10 mouse cellular contexts compared by ENCODE assay signal in the genomic region with DNA sequence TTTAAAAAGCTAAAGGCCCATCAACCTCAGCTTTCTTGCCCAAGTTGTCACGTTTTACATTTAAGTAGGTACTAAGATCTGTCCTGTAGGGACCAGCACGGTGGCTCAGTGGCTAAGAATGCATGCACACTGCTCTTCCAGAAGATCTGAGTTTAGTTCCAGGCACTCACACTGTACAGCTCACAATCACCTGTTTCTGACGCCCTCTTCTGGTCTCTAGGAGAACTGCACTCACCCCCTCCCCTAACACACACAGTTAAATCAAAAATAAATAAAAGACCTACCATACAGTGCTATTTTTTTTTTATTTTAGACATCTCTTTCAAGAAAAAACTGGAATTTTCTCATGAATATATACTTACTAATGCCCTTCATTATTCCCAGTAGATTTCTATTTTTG. TPM values are rescaled to one million over a fixed set of nuclear protein-coding genes. Genes with fewer than 3 reads are reported as not detected.
DNase-seq lines count a peak whose midpoint lies in the region.
"Had no signal": no experiment of that assay in that cellular context is flagged by ENCODE, and none has a peak within 500 bp of the region (broad histone marks: within the 10 kb centered on the region; RNA-seq: fewer than 3 reads in every experiment).

No protein-coding gene starts in this region.

- 18% methylated on average over 3 of the region's 3 CpGs for WGBS in hindbrain, embryonic 10.5 days

- H3K9me3 ChIP-seq in hindbrain, embryonic 10.5 days = no peaks in the 10 kb centered on the region

- no peaks in the 10 kb centered on the region for H3K36me3 ChIP-seq in hindbrain, embryonic 10.5 days

- peak; percentile 19 for DNase-seq in heart, adult 11 months
- DNase-seq in heart, adult 9 months (ENCODE audit: low spot score in 2 of 2) = no peak
- DNase-seq in 416B (ENCODE audit: low read depth) (peak; percentile 59), NIH3T3 (ENCODE audit: low read depth) (peak; percentile 20)
- DNase-seq in lung, postnatal 36 days = peak; percentile 37
- no peak for DNase-seq in urinary bladder, adult 2 months (ENCODE audit: low spot score)
- DNase-seq in right cerebral cortex, postnatal 10 days (ENCODE audit: low spot score in 2 of 2) = no peak
- DNase-seq in hindbrain, embryonic 10.5 days (ENCODE audit: low spot score) = no peak
- DNase-seq: heart, postnatal 36 days; right cerebral cortex, postnatal 14 days had no signal

- H3K27me3 ChIP-seq in hindbrain, embryonic 10.5 days (ENCODE audit: insufficient read depth, poor library complexity, severe bottlenecking) = no peaks in the 10 kb centered on the region

- H3K4me3 ChIP-seq in hindbrain, embryonic 10.5 days = no peak overlapping the region

- no peaks in the 10 kb centered on the region for H3K4me1 ChIP-seq in hindbrain, embryonic 10.5 days (replicated peaks)

- H3K27ac ChIP-seq in hindbrain, embryonic 10.5 days = no peak overlapping the region

RNA-seq across cellular contexts. Expression of a gene that starts 29.5 kb away (rescaled TPM):
- polyA plus RNA-seq in urinary bladder, adult 2 months (2012; rRNA removed) = 0.65 and 0.96 TPM in 2 replicates
- polyA plus RNA-seq in hindbrain, embryonic 10.5 days (2016; fragmentation: Nextera tagmentation; extraction: Ambion mirVana) = not detected in 2 replicates

RNA-seq across cellular contexts. Expression of a gene that starts 32.9 kb away (rescaled TPM):
- polyA plus RNA-seq in urinary bladder, adult 2 months (2012; rRNA removed) = 25.4 and 29.2 TPM in 2 replicates
- polyA plus RNA-seq in hindbrain, embryonic 10.5 days (2016; fragmentation: Nextera tagmentation; extraction: Ambion mirVana) = 0.35 and 0.51 TPM in 2 replicates

RNA-seq across cellular contexts. Expression of a gene that starts 46.1 kb away (rescaled TPM):
- polyA plus RNA-seq in urinary bladder, adult 2 months (2012; rRNA removed) = not detected in 2 replicates
- not detected in 2 replicates for polyA plus RNA-seq in hindbrain, embryonic 10.5 days (2016; fragmentation: Nextera tagmentation; extraction: Ambion mirVana)

Comparison
In these comparisons a context has a peak if more than half of its experiments do, and no peak if none do; other contexts are left out.
1. DNase-seq: peak in heart, adult 11 months (single experiment), 416B (single experiment), NIH3T3 (single experiment) and lung, postnatal 36 days (single experiment); none in heart, adult 9 months (0 of 2), urinary bladder, adult 2 months (single experiment), right cerebral cortex, postnatal 10 days (0 of 2) and hindbrain, embryonic 10.5 days (single experiment).
2. RNA of a gene that starts 32.9 kb away (polyA plus RNA-seq): 25.4 to 29.2 TPM in urinary bladder, adult 2 months; 0.35 to 0.51 TPM in hindbrain, embryonic 10.5 days; every median in the first group is over 10 times any median in the second.